Mouse (Mus musculus) hindbrain, embryonic 14.5 days (tissue): ENCODE data around the gene Rasgef1b. TPM values are rescaled to one million over a fixed set of nuclear protein-coding genes. Genes with fewer than 3 reads are reported as not detected.

Experiments used
- ATAC-seq: fragments of 200-750 bp; cut with Nextera tagmentation; 2 replicates; pipeline ENCODE4 v1.8.0; 2017; ENCODE audit warnings: moderate number of reproducible peaks, mild to moderate bottlenecking, moderate TSS enrichment, moderate library complexity; ENCODE audit not compliant: low FRiP score
- DNase-seq: peaks from one replicate; pipeline ENCODE4 v3.0.0-alpha.2; 2015; ENCODE audit warnings: low spot score
- H3K27ac ChIP-seq: fragments of 300-500 bp; sonication (generic); 2 replicates; pipeline ENCODE4 v1.5.1; 2014; ENCODE audit warnings: mild to moderate bottlenecking, moderate library complexity
- H3K27me3 ChIP-seq: fragments of 300-500 bp; sonication (generic); 2 replicates; pipeline ENCODE4 v1.6.1; 2014; ENCODE audit warnings: mild to moderate bottlenecking, low read length, mixed read lengths; ENCODE audit not compliant: control insufficient read depth, insufficient read depth
- H3K36me3 ChIP-seq: fragments of 300-500 bp; sonication (generic); replicated peaks from 2 replicates; pipeline ENCODE4 v1.6.1; 2014; ENCODE audit not compliant: control insufficient read depth, insufficient read depth
- H3K4me1 ChIP-seq: fragments of 300-500 bp; sonication (generic); replicated peaks from 2 replicates; pipeline ENCODE4 v1.6.1; 2014; ENCODE audit warnings: antibody characterized with exemption, low read length, mixed read lengths; ENCODE audit not compliant: control insufficient read depth, insufficient read depth
- H3K4me2 ChIP-seq: fragments of 300-500 bp; sonication (generic); replicated peaks from 2 replicates; pipeline ENCODE4 v1.6.1; 2014; ENCODE audit warnings: mild to moderate bottlenecking, moderate library complexity
- H3K4me3 ChIP-seq: fragments of 300-500 bp; sonication (generic); replicated peaks from 2 replicates; pipeline ENCODE4 v1.5.1; 2014; ENCODE audit warnings: mild to moderate bottlenecking, low read length
- H3K9ac ChIP-seq: fragments of 300-500 bp; sonication (generic); 2 replicates; pipeline ENCODE4 v1.6.1; 2014
- H3K9me3 ChIP-seq: fragments of 300-500 bp; sonication (generic); 2 replicates; pipeline ENCODE4 v1.6.1; 2016; ENCODE audit warnings: low read length; ENCODE audit not compliant: control insufficient read depth
- WGBS: fragments of 180-500 bp; shearing (Covaris S2); extraction: QIAGEN DNeasy Blood & Tissue Kit; methylation state at CpG from one replicate; pipeline ENCODE4 v1.1.7; 2014; 5-methylcytosine and 5-hydroxymethylcytosine counted together
- polyA plus RNA-seq: library from polyadenylated mRNA; unstranded; fragments of >200 nt; fragmentation: Nextera tagmentation; extraction: Ambion mirVana; gene quantifications from 2 replicates; pipeline ENCODE4 v1.2.1, GENCODE M21; 2014

Gene Rasgef1b
- polyA plus RNA-seq, 1 experiment from 2014 or later = 51.5 TPM

GRCm38 (mm10) chr5:99258003-99258500 is 470.8 kb downstream of the Rasgef1b start:
- 88% methylated on average over 4 of the region's 4 CpGs for WGBS
- ATAC-seq = no peak
- Histone ChIP-seq H3K27me3 (no peaks in the 10 kb centered on the region; the same call in 1 of the 2 replicates), H3K9ac (no peak overlapping the region), H3K4me3 (no peak overlapping the region), H3K27ac (no peak overlapping the region), H3K36me3 (no peaks in the 10 kb centered on the region), H3K4me2 (no peak overlapping the region), H3K9me3 (no peaks in the 10 kb centered on the region), H3K4me1 (0 out of 2 replicates have a peak, but pooled peaks cover 7% of the 10 kb centered on the region)
- no peak for DNase-seq

DNA sequence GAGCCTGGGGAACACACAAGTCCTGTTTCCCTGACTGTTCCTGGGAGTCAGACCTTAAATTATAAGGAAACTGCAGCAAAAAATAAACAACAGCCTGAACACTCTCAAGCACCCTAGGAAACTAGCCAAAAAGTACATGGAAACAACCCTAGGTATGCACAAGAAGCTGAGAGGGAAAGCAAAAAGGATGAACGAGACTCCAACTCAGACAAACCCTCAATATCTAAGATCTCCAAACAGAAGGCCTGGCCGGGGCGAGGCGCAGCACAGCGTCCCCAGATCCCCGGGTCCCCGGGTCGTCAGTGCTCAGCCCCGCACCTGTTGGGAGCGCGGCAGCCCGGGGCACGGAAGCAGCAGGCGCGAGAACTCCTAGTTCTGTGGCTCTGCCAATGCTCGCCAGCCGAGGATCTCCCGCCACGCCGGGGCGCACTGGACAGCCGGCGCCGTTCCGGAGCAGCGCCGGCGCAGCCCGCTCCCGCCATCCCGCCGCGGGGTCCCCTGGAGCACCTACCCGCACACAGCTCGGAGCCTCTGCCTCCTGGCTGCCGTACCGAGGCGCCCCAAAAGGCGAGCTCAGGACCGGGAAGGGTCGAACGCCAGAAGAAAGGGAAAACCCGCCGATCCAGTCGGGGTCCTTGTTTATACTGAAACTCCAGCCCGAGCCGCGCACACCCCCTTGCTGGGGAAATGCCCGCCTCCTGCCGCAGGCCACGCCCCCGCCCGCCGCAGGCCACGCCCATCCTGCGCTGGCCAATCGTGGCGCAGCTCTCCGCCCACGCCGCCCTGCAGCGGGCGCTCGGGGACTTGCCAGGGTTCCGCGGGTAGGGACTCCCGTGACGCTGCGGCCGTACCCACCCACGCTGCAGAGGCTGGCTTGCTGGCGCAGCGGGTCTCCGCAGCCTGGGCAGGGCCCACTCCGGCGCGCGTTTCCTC is 476.4 kb downstream of the Rasgef1b start:
- Histone ChIP-seq H3K27ac (peak overlapping the region; percentile 79), H3K9ac (peak overlapping the region; percentile 79), H3K4me1 (peaks cover 24% of the 10 kb centered on the region), H3K4me2 (peak overlapping the region; percentile 69), H3K4me3 (peak overlapping the region; percentile 77), H3K9me3 (no peaks in the 10 kb centered on the region), H3K36me3 (no peaks in the 10 kb centered on the region), H3K27me3 (no peaks in the 10 kb centered on the region; the same call in 1 of the 2 replicates)
- ATAC-seq = peak; percentile 92
- DNase-seq = peak; percentile 92
- under 1% methylated on average over 77 of the region's 78 CpGs for WGBS

- no peaks in the 10 kb centered on the region for H3K36me3 ChIP-seq
- peak overlapping the region; percentile 43 for H3K27ac ChIP-seq
- peak overlapping the region; percentile 69 for H3K4me2 ChIP-seq
- no peaks in the 10 kb centered on the region; the same call in 1 of the 2 replicates for H3K27me3 ChIP-seq
- H3K9me3 ChIP-seq = no peaks in the 10 kb centered on the region
- H3K9ac ChIP-seq = peak overlapping the region; percentile 79
- DNase-seq (peak; percentile 57), ATAC-seq (peak; percentile 2; the same call in 1 of the 2 replicates)
- WGBS = 3% methylated on average over 34 of the region's 34 CpGs
- peak overlapping the region; percentile 77 for H3K4me3 ChIP-seq
- H3K4me1 ChIP-seq = peaks cover 27% of the 10 kb centered on the region
Observed at GRCm38 (mm10) chr5:99251379-99252202, 477.3 kb downstream of the Rasgef1b start.

DNA sequence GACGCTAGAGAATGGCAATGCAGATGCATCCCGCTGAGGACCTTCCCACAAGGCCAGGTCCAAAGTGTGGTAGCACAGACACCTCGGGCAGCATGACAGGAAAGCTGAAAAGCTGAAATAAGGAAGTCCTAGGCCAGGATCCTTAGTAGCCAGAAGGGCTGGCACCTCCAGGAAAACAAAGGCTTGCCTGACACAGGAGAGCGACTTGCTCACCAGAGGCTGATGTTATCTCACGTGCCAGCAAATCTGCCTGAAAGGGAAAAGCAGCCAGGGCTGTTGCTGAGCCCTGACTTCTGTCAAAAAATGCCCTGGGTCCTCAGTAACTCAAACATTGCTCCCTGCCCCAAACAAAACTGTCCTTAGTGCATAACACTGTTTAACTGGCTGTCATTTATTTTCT is 478.0 kb downstream of the Rasgef1b start:
- no peaks in the 10 kb centered on the region for H3K9me3 ChIP-seq
- no peaks in the 10 kb centered on the region; the same call in 1 of the 2 replicates for H3K27me3 ChIP-seq
- peak overlapping the region; percentile 43 for H3K27ac ChIP-seq
- 28% methylated on average over 5 of the region's 5 CpGs for WGBS
- DNase-seq (no peak), ATAC-seq (no peak)
- peak overlapping the region; percentile 69 for H3K4me2 ChIP-seq
- no peaks in the 10 kb centered on the region for H3K36me3 ChIP-seq
- peak overlapping the region; percentile 77 for H3K4me3 ChIP-seq
- peaks cover 32% of the 10 kb centered on the region for H3K4me1 ChIP-seq
- peak overlapping the region; percentile 79 for H3K9ac ChIP-seq

DNA sequence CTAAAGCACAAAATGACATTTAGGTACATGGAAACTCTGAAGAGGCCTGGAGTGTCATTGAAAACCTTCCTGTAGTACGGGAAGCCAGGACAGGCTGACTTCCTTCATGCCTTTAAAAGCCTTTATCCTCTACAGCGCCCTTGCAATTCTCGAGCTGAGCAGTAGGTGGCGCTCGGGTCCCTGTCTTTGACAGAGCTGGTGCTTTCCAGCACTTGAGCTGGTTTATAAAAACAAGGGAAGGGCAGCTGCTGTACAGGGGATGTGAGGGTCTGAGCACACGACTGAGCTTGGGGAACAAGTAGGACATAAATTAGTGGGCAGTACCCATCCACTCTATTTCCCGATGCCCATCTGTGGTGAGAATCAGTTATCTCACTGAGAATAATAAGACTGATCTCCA is 480.4 kb downstream of the Rasgef1b start:
- Histone ChIP-seq H3K9ac (peak overlapping the region; percentile 49), H3K27ac (peak overlapping the region; percentile 46; the same call in 1 of the 2 replicates), H3K4me2 (peak overlapping the region; percentile 42), H3K36me3 (no peaks in the 10 kb centered on the region), H3K4me1 (peaks cover 29% of the 10 kb centered on the region), H3K4me3 (peak overlapping the region; percentile 8), H3K9me3 (no peaks in the 10 kb centered on the region), H3K27me3 (no peaks in the 10 kb centered on the region)
- ATAC-seq = peak; percentile 35
- peak; percentile 100 for DNase-seq
- WGBS = 2% methylated on average over 7 of the region's 7 CpGs

DNA sequence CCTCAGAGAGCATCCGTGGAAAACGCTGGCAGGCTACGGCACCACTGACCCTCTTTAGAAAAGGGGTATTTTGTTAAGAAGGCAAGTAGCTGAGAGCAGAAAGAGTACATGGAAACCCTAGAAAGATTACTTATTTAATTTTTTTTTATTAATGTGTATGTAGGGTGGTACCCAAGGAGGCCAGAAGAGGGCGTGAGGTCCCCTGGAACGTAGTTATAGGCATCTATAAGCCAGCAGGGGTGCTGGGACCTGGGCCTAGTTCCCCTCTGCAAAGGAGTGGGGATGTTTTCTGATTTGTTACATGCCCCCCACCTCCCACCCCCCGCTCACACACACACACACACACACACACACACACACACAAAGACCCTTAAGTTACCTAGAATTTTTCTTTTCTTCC is 480.9 kb downstream of the Rasgef1b start:
- peaks cover 24% of the 10 kb centered on the region for H3K4me1 ChIP-seq
- no peak overlapping the region for H3K4me3 ChIP-seq
- 87% methylated on average over 6 of the region's 6 CpGs for WGBS
- H3K27me3 ChIP-seq = no peaks in the 10 kb centered on the region
- no peaks in the 10 kb centered on the region for H3K36me3 ChIP-seq
- no peaks in the 10 kb centered on the region for H3K9me3 ChIP-seq
- H3K9ac ChIP-seq = no peak overlapping the region
- no peak overlapping the region for H3K27ac ChIP-seq
- DNase-seq = no peak
- no peak for ATAC-seq
- H3K4me2 ChIP-seq = no peak overlapping the region; the same call in 1 of the 2 replicates

DNA sequence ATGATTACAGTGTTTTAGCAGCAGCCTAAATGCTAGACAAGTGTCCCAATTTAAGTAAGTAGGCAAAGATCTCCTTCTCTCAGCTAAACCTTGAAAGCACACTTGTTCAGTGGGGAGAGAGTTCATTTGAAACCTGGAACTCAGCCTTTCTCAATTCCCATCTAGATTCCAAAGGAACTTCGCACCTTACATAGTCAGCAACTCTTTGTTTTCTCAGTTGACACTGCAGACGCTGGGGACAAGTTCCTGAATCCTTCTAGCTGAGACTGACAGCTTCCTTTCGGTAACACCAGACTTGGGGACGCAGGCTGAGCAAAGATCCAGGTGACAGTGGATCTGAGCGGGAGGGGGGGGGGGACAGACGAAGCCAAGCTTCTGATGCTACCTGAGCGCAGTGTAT is 481.4 kb downstream of the Rasgef1b start:
- DNase-seq (no peak), ATAC-seq (no peak)
- H3K36me3 ChIP-seq = no peaks in the 10 kb centered on the region
- H3K27ac ChIP-seq = no peak overlapping the region
- peaks cover 24% of the 10 kb centered on the region for H3K4me1 ChIP-seq
- H3K27me3 ChIP-seq = no peaks in the 10 kb centered on the region
- H3K4me2 ChIP-seq = no peak overlapping the region; the same call in 1 of the 2 replicates
- no peaks in the 10 kb centered on the region for H3K9me3 ChIP-seq
- no peak overlapping the region for H3K9ac ChIP-seq
- H3K4me3 ChIP-seq = no peak overlapping the region
- WGBS = 69% methylated on average over 7 of the region's 7 CpGs

DNA sequence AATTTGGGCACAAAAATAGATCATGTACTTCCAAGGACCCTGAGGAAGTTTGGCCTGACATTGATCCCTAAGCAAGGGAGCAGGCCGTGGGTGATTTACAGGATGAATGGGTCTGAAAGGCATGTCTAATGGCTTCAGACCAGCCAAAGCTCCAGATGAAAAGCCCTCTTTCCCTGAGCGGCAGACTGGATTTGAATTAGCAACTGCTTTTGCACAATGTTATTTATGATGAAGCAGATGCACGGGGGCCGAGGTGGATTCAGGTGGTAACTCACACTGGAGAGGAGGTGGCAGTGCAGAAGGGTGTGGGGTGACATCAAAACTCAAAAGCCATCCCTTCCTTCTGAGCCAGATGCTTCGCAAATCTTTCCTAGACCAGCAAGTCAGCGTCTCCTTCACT is 481.9 kb downstream of the Rasgef1b start:
- WGBS = 30% methylated on average over 6 of the region's 6 CpGs
- no peak overlapping the region for H3K27ac ChIP-seq
- peaks cover 24% of the 10 kb centered on the region for H3K4me1 ChIP-seq
- H3K9me3 ChIP-seq = no peaks in the 10 kb centered on the region
- no peak overlapping the region for H3K4me3 ChIP-seq
- peak overlapping the region; percentile 18 for H3K4me2 ChIP-seq
- H3K9ac ChIP-seq = no peak overlapping the region
- DNase-seq (no peak), ATAC-seq (no peak)
- H3K27me3 ChIP-seq = no peaks in the 10 kb centered on the region
- peaks cover 5% of the 10 kb centered on the region for H3K36me3 ChIP-seq
